Mouse (Mus musculus) T-helper 2 cell (primary cell): ENCODE measurements around the gene Eif4e.

Source experiments
- in situ Hi-C: fragments of 300-600 bp; cut with MboI, MseI; formaldehyde crosslinking; loops from one replicate; pipeline ENCODE4 v1.15.1; 2025; ENCODE audit warnings: high pct_unique_total_duplicates

Eif4e gene

GRCm38 (mm10) chr3:138526073-138526915 is at the start of gene Eif4e:
Eif4e (plus strand) TSS chr3:138526179.
- in situ Hi-C loops = no loop called here

GRCm38 (mm10) chr3:138479489-138479888 is 46.5 kb upstream of the Eif4e start:
- in situ Hi-C loops = no loop called here

GRCm38 (mm10) chr3:138481526-138482284 is 44.3 kb upstream of the Eif4e start:
- in situ Hi-C loops = loop anchor here (5.0 kb wide), 1 partner anchor 41 kb away; no protein-coding TSS in a partner anchor

GRCm38 (mm10) chr3:138483240-138483639 is 42.7 kb upstream of the Eif4e start:
- in situ Hi-C loops = loop anchor here (5.0 kb wide), 1 partner anchor 39 kb away; no protein-coding TSS in a partner anchor

GRCm38 (mm10) chr3:138488584-138489326 is 37.2 kb upstream of the Eif4e start:
- in situ Hi-C loops = no loop called here

GRCm38 (mm10) chr3:138489327-138490033 is 36.5 kb upstream of the Eif4e start, which contains the start of gene Metap1:
Metap1 (minus strand) TSS chr3:138489515.
- in situ Hi-C loops = no loop called here

GRCm38 (mm10) chr3:138490034-138490337 is 36.0 kb upstream of the Eif4e start:
- in situ Hi-C loops = no loop called here

- in situ Hi-C loops = no loop called here
These were observed 32.3 kb upstream of the Eif4e start for GRCm38 (mm10) chr3:138493668-138494067.

- in situ Hi-C loops = no loop called here
These were observed 31.4 kb upstream of the Eif4e start for GRCm38 (mm10) chr3:138494565-138494964.

- in situ Hi-C loops = no loop called here
These were observed 30.5 kb upstream of the Eif4e start for GRCm38 (mm10) chr3:138495166-138496145.

GRCm38 (mm10) chr3:138498731-138499130 is 27.2 kb upstream of the Eif4e start:
- in situ Hi-C loops = no loop called here

GRCm38 (mm10) chr3:138499854-138500740 is 25.9 kb upstream of the Eif4e start:
- in situ Hi-C loops = no loop called here

GRCm38 (mm10) chr3:138503754-138504153 is 22.2 kb upstream of the Eif4e start:
- in situ Hi-C loops = no loop called here

- in situ Hi-C loops = no loop called here
These were observed 19.2 kb upstream of the Eif4e start for GRCm38 (mm10) chr3:138506749-138507148.

GRCm38 (mm10) chr3:138509581-138509980 is 16.4 kb upstream of the Eif4e start:
- in situ Hi-C loops = no loop called here

- in situ Hi-C loops = no loop called here
These were observed 15.5 kb upstream of the Eif4e start for GRCm38 (mm10) chr3:138510471-138510870.

- in situ Hi-C loops = no loop called here
These were observed 12.7 kb upstream of the Eif4e start for GRCm38 (mm10) chr3:138513243-138513642.

GRCm38 (mm10) chr3:138514749-138515148 is 11.2 kb upstream of the Eif4e start:
- in situ Hi-C loops = no loop called here
